Mouse (Mus musculus) Patski (cell line): ENCODE data around the gene 1700013G24Rik. TPM values are rescaled to one million over a fixed set of nuclear protein-coding genes. Genes with fewer than 3 reads are reported as not detected.

Source experiments
- ATAC-seq: fragments of 100-300 bp; one replicate; pipeline ENCODE4 v1.8.0; 2021
- CTCF ChIA-PET: fragments of 350-600 bp; sonication (Branson Sonifier 250); formaldehyde crosslinking; loops from one replicate; lab custom pipeline; 2022; ENCODE audit warnings: inconsistent platforms; lab: Charles Lee
- POLR2A ChIA-PET: fragments of 350-600 bp; sonication (Branson Sonifier 250); formaldehyde crosslinking; loops from one replicate; lab custom pipeline; 2022; ENCODE audit warnings: antibody characterized with exemption, inconsistent platforms; lab: Charles Lee
- DNase-seq: peaks from one replicate; pipeline ENCODE4 v3.0.0-alpha.2; 2011; ENCODE audit warnings: low read depth, low spot score
- H3K27me3 ChIP-seq: fragments of 371-371 bp; one replicate; pipeline ENCODE4 v1.5.1; 2021
- CTCF ChIP-seq: fragments of 100-300 bp; IDR thresholded peaks from one replicate; pipeline ENCODE4 v1.5.1; 2021
- in situ Hi-C: fragments of 300-500 bp; cut with MboI; formaldehyde crosslinking; loops from 3 replicates; pipeline ENCODE4 v1.11.1; 2018; ENCODE audit warnings: low pct_unique_long_range_greater_than_20kb, mixed read lengths
- polyA plus RNA-seq: library from polyadenylated mRNA; unstranded; gene quantifications from one replicate; pipeline ENCODE4 v1.2.3, GENCODE M21; 2021

Gene 1700013G24Rik
- polyA plus RNA-seq, 1 experiment from 2014 or later: not detected

DNA sequence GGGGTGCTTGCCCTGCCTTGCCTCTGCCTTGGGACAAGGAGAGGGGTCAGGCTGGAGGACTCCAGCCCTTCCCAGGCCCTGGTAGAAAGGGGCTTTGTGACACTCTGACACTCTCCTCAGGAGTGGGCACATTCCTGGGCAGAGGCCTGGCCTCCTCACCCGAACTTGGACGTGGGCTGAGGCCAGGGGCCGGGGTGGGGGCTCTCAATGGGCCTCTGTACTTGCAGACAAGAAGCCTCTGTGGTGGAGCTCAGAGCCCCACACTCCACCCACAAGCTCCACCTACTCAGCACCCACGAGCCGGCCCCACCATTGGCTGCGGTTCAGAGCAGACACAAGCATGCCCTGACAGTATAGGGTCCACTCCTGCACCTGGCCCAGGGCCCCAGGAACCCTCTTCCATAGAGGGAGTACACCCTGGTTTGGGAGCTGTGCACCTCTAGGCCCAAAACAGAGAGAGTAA is 50.5 kb downstream of the 1700013G24Rik start:
- TF ChIP-seq CTCF: no peak
- in situ Hi-C loops: no loop called here
- ChIA-PET POLR2A (no interaction called here), CTCF (no interaction called here)
- no peak for DNase-seq
- H3K27me3 ChIP-seq: no peaks in the 10 kb centered on the region
- ATAC-seq: no peak

Other genes with a start within 250 kb of the 1700013G24Rik start
- 5.3 TPM for gene Wnt4, start 175.8 kb upstream of the 1700013G24Rik start, polyA plus RNA-seq
- 245 TPM for gene Cdc42, start 95.6 kb upstream of the 1700013G24Rik start, polyA plus RNA-seq
- gene Cela3a, start 43.5 kb upstream of the 1700013G24Rik start, polyA plus RNA-seq: not detected
- gene Cela3b, start 22.7 kb upstream of the 1700013G24Rik start, polyA plus RNA-seq: not detected
- gene Hspg2, start 15.5 kb downstream of the 1700013G24Rik start, polyA plus RNA-seq: 133 TPM
- gene Ldlrad2, start 121.3 kb downstream of the 1700013G24Rik start, polyA plus RNA-seq: not detected
- 57.0 TPM for gene Usp48, start 140.5 kb downstream of the 1700013G24Rik start, polyA plus RNA-seq
- 48.4 TPM for gene Rap1gap, start 211.4 kb downstream of the 1700013G24Rik start, polyA plus RNA-seq